Mouse (Mus musculus) cerebellum, postnatal 10 days (tissue): ENCODE measurements around the gene Ston2.
A peak's percentile ranks its signal among the peaks of the same experiment; 100 is the strongest.

Source experiments
- DNase-seq, 2 experiments: peaks; one replicate each; pipeline ENCODE4 v3.0.0; 2021; ENCODE audit warnings: mixed read lengths in 2 of 2

The Ston2 gene

DNA sequence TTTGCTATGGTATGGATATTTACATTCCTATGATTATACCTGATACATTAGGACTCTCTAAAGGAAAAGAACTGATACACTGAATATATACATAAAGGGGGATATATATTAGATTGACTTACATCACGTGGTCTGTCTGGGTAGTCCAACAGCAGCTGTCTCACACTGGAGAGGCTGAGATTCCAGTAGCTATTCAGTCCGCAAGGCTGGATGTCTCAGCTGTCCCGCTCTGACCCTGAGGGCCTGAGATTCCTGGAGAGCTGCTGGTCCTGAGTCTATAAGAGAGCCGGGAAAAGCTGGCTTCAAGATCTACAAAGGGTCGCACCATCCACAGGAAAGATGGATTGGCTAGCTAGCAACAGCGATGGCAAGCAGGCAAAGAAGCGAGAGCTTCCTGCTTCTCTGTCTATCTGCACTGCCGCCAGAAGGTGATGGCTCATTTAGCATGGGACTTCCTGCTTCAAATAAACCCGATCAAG lies at the start of gene Ston2:
Ston2 (minus strand) TSS at position 429 of the 479 bp plus-strand sequence.
- DNase-seq, result no peak

DNA sequence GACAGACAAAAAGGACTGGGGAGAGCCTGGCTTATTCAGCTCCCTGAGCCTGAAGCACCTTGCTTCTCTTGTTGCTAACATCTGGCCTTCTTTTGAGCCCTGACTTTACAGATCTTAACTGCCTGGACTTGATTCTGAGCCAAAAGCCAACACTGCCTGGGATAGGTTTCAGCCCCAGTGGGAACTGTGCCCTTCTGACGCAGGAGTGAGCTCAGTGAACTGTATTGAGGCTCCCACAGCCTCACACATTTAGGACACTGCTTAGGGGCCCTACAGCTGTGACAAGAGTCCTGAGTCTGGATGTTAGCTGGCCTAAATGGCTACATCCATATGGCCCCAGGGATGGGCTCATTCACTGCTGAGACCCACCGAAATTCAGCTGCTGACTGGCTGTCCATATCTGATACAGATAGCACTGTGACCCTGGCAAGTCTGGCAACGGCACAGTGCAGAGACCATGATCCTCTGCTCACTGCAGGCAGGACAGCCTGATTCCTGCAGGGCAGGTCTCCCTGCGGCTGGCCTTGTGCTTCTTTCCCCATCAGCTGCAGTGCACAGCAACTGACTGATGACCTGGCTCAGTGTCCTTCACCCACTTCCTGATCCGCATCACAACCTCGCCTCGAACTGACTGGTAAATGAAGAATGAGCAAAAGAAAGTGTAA lies 49.3 kb upstream of the Ston2 start:
- no peak for DNase-seq

DNA sequence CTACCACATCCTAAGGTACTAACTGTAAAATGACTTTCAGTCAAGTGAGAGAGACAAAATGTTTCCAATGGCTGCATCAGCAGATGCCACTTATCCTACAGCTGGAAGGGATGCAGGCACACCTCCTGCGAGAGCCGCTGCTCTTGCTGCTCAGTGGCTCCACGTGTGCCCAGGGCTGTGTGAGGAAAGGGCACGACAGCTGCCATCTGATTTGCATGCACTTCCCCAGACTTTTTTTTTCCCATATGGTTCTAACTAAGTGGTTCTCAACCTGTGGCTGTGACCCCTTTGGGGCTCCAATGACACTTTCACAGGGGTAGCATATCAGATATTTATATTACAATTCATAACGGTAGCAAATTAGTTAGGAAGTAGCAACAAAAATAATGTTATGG lies 45.7 kb upstream of the Ston2 start:
- no peak for DNase-seq

DNA sequence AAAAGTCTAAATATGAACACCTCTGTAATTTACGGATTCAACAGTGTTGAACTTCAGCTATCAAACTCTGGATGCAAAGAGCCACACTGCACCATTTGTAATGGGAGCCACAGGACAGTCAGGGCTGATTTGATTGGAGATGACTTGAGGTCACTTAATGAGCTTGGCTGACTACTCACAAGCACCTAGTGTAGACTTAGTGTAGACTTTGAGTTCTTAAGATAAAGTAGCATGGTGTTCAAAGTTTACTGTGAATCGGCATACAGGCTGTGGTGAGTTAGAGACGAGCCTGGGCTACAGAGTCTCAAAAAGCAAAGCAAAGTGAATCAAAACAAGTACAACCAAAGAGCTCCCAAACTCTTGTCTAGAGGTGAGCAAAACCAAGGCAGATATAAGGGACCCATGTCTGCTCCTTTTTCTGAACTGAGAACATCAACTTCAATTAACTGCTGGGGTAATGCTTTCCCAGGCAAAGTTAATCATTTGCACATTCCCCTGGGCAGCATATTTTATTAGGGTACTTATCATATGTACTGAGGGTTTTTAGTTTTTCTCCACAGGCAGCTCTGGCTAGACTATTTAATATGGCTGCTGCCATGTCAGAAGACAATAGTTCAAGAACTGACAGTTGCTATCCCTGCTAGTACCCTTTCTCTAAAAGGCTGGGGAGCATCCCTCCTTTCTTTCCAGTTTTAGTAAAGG lies 45.2 kb upstream of the Ston2 start:
- no peak for DNase-seq

DNA sequence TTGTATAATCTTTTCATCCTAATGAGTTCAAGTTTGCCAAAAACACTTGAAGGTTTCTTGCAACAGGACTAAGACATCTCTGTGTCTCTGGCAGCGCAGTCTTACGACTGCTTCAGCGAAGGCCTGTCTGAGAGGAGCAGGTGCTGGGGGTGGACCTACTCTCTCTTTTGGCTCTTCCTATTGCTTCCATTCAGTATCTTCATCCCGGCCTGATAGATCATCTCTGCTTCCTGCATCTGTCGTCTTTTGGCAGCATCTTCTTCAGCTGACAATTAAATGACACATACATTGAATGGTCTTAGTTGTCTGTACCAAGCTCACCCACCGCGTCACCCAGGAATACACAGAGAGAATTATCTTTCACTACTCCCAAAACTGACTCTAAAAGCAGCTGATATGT lies 43.2 kb upstream of the Ston2 start:
- peak; percentile 37 to 53 for DNase-seq

DNA sequence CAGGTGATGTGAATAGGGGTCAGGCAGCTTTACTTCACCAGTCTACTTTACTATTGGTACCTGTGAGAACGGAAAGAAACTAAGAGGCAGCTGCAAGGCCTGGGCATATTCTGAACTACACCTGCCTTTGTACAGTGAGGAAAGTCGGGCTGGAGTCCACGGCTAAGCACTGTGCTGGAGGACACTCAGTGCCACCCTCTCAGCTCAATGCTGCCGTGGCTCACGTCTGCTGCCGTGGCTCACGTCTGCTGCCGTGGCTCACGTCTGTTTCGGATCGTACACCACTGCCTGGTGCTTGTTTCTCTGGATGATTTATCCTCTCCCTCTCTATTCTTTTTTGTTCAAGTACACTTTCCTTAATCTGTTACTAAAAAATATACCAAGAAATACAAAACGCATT lies 32.3 kb upstream of the Ston2 start:
- DNase-seq, result no peak

DNA sequence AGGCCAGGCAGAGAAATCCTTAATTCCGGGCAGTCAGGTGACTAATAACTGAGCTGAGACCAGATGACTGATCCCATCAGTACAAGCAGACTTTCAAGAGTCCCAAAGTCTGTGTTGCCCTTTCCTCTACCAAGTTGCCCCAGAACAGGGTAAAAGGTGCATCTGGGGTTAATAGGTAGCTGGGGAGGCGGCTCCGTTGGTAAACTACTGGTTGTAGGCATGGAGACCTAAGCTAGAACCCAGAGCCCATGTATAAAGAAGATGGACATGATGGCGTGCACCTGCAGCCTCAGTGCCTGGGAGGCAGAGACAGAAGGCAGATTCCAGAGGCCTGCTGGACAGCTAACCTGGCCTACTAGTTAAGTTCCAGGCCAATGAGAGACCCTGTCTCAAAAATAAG lies 30.5 kb upstream of the Ston2 start:
- DNase-seq, result no peak

DNA sequence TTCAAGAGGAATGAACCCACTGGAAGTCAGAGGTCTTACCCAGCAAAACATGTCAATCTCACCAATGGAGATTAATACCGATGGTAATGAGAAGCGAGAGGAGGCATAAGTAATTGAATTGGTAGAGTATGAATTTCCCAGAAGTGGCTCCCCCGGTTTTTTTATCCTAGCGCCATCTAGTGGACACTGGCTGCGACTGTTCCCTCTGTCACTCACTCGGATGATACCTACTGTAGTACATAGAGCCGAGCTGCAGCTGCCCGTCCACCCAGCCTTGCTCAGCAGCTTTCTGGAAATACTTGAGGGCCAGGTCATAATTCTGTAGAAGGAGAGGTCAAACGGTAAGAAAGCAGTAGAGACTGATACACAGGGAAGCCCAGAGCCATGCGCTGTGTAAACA lies 27.8 kb upstream of the Ston2 start:
- DNase-seq, result peak; percentile 68 to 73

DNA sequence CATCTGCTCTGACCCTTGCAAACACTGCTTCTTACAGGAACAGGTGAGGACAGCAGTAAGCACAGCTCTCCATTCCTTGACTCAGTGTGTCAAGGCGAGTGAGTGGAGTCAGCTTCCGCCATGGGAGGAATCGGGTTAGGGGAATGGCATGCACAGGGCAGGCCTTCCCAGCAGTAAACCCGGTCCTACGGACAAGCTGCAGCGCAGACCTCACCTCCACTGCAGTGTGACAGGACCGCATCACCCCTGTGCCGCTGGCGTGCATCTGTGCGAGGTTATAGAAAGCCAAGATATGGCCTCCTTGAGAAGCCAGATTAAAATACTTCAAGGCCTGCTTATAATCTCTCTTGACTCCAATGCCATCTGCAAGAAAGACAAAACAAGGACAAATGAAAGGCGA lies 27.4 kb upstream of the Ston2 start:
- no peak for DNase-seq

DNA sequence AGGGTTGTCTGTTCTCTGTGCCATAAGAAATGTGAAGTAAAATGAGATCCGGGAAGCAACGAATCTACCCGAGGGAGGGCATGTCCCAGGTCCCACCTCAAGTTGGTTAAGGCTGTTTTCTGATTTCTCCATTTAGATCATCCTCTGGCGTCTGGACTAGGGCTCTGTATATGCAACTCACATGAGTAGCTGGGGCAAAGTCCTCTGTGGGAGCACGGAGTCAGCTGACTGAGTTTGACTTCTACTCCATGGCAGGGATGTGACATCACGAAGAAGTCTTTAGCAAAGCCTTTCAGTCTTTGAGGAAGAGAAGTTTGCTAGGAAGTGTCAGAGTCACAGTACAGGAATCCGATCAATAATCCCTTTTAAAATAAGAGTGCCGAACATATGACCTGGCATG lies 20.7 kb upstream of the Ston2 start:
- no peak for DNase-seq

DNA sequence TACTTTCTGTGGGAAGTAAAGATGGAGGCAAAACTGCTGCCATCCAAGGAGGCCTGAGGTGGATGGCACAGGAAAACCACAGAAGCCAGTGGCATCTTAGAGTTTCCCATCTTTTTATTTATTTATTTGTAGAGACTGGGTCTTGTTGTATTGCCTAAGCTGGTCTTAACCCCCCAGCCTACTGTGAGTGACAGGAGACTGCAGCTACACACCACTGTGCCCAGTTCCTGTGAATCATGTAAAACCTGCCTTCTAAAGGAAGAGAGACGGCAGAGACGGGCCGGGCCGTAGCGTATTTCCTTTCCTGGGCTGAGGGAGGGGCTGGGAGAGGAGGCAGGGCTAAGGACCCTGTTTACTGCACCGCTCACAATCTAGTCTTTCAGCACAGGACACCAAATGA lies 19.6 kb upstream of the Ston2 start:
- no peak for DNase-seq

DNA sequence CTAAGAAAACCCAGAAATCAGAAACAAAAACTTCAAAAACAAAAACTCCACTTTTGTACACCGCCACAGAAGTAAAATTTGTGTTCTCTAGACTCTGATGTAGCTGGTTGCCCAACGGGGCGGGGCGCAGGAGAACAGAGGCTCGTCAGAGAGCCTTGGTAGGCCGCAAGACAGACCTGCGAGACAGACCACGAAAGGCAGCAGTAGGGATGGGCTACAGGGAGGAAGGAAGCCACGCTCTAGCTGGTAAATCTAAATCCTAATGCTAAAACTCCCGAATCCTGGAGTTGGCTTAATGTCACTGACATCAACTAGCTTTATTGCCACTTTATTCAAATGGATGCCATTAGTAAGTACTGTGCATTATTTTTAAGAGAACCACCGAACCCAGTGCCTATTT lies 18.9 kb upstream of the Ston2 start:
- DNase-seq, result no peak

DNA sequence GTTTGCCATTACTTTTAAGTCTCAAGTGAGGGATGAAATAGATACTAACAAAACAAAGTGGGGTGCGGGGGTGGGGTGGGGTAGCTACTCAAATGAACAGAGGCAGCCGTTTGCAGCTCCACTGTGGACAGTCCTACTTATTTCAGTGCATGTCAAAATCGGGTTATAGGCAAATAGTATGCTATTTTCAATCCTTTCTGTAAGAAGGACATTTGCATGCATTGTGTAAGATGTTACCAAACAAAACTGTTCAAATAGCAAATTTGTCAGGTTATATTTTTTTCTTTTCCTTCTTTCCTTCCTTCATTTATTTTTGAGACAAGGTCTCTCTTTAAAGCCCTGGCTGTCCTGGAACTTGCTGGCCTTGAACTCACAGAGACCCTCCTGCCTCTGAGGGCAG lies 16.1 kb upstream of the Ston2 start:
- DNase-seq, result no peak

DNA sequence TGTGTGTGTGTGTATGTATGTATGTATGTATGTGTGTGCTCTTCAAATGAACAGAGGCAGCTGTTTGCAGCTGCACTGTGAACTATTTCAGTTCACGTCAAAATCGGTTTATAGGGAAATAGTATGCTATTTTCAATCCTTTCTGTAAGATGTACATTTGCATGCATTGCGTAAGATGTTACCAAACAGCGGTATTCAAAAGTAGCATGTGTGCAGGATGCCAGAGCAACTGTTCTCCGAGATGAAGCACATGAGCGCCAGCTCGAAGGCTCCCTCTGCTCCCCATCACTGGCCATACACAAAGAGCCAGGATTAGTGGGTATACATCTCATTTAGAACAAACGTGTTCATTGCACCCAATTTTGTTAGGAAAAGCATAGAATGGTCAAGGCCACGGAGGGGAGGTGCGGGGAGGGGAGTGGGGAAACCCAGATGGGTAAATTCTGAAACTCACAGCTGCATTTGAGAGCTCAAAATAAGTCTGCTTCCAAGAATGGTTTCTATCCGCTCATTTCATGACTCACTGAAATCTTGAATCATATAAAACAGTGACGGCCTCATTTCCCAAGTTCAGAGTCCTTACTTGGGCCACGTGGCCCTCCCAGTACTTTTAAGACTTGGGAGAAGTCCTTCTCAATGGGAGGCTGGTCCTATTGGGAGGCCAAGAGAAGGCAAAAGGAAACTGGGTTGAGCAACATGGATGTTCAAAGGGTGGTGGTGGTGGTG lies 15.2 kb upstream of the Ston2 start:
- DNase-seq, result no peak

DNA sequence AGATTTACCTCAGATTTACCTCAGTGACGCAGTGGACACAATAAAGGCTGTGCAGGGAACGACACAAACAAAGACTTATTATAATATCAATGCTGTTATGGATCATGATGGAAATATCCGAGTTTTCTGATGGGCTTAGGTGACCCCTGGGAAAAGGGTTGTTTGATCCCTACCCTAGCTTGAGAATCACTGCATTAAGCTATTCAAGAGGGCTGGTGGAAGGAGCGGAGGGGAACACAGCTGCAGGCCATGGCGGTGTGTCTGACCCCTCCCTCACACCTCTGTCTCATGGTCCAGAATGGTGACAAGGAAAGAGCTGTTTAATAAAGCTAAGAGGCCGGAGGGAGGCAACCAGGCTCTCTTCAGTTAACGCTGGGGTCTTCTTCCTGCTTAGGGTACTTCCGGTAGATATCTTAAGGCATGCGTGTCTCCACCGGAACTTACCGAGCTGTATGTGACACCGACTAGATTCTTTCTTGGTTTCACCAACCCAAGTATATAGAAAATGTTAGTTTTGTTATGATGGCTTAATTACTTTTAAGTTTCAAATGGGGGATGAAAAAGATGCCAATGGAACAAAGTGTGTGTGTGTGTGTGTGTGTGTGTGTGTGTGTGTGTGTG lies 14.5 kb upstream of the Ston2 start:
- no peak for DNase-seq

DNA sequence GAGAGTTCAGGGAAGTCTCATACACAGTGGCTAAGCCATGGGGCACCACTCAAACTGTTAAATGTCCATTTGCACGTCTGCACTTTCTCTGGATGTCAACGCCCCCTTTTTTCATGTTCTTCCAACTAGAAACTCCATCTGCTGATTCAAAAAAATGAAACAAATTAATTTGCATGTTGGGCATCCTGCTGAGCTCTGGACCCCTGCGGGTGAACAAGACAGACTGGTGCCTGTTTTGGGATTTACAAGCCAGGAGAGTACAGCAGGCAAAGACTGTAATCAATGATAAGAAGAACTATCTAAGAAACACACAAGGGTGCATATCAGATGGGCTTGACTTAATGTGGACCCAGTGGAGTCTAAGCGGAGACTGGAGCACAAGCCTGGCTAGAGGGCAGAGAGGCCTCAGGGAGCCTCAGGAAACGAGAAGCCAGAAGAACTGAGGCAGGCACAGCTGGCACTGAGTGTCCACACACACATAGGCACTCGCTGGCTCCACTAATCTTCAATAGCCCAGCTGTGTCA lies 12.7 kb upstream of the Ston2 start:
- DNase-seq, result peak; percentile 63 to 68

DNA sequence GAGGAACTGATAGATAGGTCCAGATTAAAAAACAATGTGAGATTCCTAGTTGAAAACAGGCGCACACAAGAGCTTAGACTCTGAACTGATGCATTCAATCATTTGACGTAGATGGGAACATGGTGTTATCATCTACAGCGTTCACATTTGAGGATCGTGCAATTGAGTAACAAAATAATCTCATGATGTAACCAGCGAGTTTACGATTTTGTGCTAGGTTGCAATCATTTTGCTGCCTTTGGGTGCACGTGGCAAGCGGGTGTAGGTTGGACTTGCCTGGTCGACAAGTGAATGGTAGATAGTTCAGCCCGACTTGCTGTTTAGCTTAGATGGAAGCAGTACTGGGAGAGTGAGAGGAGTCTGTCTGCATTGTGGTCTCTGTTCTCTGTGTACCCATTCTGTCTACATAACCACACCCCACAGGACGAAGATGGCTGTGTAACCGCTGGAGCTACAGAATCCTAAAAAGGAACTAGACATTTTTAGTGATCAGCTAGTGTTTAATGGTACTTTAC lies 11.7 kb upstream of the Ston2 start:
- DNase-seq, result no peak

DNA sequence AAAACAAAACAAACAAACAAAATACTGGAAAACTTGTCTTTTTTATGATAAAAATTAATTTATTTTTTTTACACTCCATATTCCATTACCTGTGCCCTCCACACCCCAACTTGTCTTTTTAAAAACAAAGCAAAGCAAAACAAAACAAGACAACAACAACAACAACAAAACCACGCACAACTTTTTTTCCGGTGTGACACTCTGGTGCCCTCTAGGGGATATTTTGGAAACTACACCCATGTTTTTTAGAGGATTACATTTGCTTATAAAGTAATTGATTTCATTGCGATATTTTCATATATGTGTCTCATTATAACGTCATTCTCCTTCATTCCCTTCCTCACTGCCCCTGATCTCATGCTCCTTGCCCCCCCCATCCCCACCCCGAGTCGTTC lies 11.2 kb upstream of the Ston2 start:
- DNase-seq, result peak; percentile 49 to 74

DNA sequence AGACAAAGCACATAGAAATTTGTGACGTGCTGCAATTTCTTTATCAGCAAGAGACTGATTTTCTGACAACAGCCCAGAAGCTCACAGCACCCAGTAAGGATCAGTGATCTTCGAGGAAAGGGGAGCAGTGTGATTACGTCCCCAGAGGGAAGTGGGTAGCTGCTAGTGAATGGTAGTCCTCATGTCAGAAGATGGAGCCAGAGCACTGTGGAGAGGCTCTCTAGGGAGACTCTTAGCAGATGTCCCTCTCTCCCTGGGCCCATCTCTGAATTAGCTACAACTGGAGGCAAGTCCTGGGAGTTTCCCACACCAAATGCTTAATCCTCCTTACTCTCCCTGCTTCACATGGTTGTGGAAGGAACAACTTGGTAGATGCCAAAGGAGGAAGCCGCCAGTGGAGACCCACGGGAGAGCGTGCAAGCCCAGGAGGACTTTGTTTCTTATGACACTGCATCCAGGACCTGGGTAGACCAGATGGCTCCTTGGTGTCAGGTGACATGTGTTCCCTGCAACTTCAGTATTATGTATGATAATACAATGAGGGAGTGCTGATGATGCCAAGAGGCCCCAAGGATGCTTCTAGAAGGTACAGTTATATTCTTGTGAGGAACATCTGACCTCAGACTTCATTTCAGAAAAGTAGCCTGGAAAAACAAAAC lies 10.7 kb upstream of the Ston2 start:
- peak; percentile 33 to 45 for DNase-seq

DNA sequence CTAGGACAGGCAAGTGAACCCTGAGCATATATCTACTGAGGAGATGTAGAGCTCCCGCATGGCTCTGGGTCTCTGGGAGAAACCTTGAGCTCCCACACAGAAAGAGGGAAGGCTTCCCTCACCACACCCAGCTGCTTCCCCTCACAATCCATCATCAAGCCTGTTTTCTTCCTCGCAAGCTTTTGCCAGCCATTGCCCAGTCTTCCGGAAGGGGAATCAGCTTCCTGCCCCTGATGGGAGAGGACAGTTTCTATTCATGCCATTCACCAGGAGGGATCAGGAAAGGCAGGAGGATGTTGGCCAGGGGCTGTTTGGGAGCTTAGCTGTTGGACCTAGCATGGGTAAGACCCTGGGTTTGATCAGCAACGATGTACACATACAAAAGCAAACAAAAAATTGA lies 8.6 kb upstream of the Ston2 start:
- peak in 1 of 2 experiments; percentile 18 for DNase-seq

DNA sequence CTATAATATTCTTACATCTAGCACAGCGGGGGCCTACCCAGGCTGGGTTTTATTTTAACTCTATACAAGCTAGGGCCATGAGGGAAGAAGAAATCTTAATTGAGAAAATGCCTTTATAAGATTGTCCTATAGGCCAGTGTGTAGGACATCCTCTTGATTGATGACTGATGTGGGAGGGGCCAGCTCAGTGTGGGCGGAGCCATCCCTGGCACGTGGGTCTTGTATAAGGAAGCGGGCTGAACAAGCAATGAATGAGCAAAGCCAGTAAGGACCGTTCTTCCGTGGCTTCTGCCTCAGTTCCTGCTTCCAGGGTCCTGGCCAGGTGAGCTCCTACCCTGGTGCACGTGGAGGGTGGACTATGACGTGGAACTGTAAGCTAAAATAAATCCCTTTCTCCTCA lies 5.1 kb upstream of the Ston2 start:
- DNase-seq, result no peak

DNA sequence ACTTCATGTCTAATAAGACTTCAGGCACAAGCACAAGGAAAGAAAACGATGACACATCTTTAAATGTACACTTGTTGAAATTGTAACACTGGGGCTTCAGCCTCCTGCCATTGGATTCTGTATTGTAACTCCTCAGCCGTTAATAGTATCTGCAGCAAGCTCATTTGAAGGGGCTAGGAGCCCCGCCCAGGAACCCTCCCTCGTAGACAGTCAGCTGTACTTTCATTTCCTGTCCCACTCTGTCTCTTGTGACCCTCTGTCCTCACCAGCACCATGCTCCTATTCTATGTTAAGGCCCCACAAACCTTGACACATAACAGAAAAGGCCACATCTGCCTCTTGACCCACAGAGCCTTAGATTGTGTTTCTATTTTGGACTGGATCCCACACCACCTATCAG lies 3.6 kb upstream of the Ston2 start:
- DNase-seq, result no peak

DNA sequence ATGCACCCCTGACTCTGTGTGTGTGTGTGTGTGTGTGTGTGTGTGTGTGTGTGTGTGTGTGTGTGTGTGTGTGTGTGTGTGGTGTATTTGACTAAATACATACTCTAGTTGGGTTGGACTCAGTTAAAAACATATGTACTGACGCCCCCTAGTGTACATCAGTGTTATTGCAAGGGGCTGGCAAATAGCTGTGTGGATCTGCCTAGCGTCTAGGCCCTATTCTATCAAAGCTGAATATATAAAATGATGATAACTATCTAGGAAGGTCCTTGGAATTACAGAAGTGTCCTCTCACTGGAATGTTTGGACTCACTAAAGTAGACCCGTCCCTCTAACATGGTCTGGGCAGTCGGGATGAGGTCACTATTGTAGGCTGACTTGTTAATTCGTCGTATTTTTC lies 1.6 kb upstream of the Ston2 start:
- peak; percentile 76 to 81 for DNase-seq
